Mouse (Mus musculus) neutrophil, adult 83 days (primary cell): ENCODE measurements around the gene Ccdc141. TPM values are rescaled to one million over a fixed set of nuclear protein-coding genes. Genes with fewer than 3 reads are reported as not detected.

ENCODE experiments used
- total RNA-seq, 2 experiments: library from RNA; stranded (reverse); gene quantifications; one replicate each; pipeline ENCODE4 v1.2.4; 2023

Gene Ccdc141
- total RNA-seq, result under 1 TPM in 1 of 2 experiments, not detected in 1; 0.75 TPM

DNA sequence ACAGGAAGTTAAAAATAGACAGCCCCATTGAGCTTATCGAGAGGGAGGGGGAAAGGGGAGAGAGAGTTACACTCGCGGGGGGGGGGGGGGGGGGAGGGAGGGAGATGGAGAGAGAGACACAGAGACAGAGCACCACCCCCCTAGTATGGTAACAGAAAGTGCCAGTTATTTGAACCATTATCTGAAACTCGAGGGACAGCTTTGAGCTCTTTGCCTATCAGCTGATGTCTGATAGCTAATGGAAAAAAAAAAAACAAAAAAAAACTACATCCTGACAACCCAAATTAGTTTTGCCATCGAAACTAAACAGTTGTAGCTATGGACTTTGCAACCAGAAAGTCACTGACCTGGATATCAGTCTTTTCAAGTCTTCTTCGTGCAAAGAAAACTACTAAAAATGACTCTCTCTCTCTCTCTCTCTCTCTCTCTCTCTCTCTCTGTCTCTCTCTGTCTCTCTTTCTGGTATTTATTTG, at the start of gene Ccdc141:
Gene Ccdc141 (minus strand): TSS at position 4 of the 473 bp plus-strand sequence.

GRCm38 (mm10) chr2:76982391-76983145, 187.9 kb downstream of the Ccdc141 start, which contains the start of gene Ttn:
TSS of gene Ttn (minus strand) at chr2:76982547.

Other genes with a start within 250 kb of the Ccdc141 start
- gene Ttn, start 188.1 kb downstream of the Ccdc141 start, total RNA-seq, result under 1 TPM; 0.07 to 0.64 TPM
- gene Sestd1, start 110.0 kb upstream of the Ccdc141 start, total RNA-seq, result 10 to 100 TPM in 1 of 2 experiments, 1 to 10 TPM in 1; 8.7 to 10.0 TPM